Mouse (Mus musculus) limb, embryonic 11.5 days (tissue): ENCODE results near the gene Zcchc24. TPM values are rescaled to one million over a fixed set of nuclear protein-coding genes. Genes with fewer than 3 reads are reported as not detected.

Experiments
- ATAC-seq: fragments of 200-750 bp; cut with Nextera tagmentation; 2 replicates; pipeline ENCODE4 v1.8.0; 2017; ENCODE audit warnings: low read depth; ENCODE audit not compliant: insufficient number of reproducible peaks, low FRiP score, low TSS enrichment
- DNase-seq: peaks from one replicate; pipeline ENCODE4 v3.0.0-alpha.2; 2015; ENCODE audit warnings: low spot score
- H3K27ac ChIP-seq: fragments of 300-500 bp; sonication (generic); replicated peaks from 2 replicates; pipeline ENCODE4 v1.5.1; 2014; ENCODE audit warnings: low read depth, mild to moderate bottlenecking, low read length
- H3K27me3 ChIP-seq: fragments of 300-500 bp; sonication (generic); 2 replicates; pipeline ENCODE4 v1.6.1; 2014; ENCODE audit warnings: mild to moderate bottlenecking, low read length, mixed read lengths; ENCODE audit not compliant: control insufficient read depth, insufficient read depth
- H3K36me3 ChIP-seq: fragments of 300-500 bp; sonication (generic); 2 replicates; pipeline ENCODE4 v1.6.1; 2014; ENCODE audit warnings: mild to moderate bottlenecking, low read length, moderate library complexity, mixed read lengths; ENCODE audit not compliant: control insufficient read depth, insufficient read depth
- H3K4me1 ChIP-seq: fragments of 300-500 bp; sonication (generic); 2 replicates; pipeline ENCODE4 v1.6.1; 2014; ENCODE audit warnings: low read length, mixed read lengths; ENCODE audit not compliant: control insufficient read depth, insufficient read depth
- H3K4me2 ChIP-seq: fragments of 300-500 bp; sonication (generic); 2 replicates; pipeline ENCODE4 v1.6.1; 2014; ENCODE audit warnings: low read depth, mild to moderate bottlenecking, moderate library complexity; ENCODE audit not compliant: severe bottlenecking
- H3K4me3 ChIP-seq: fragments of 300-500 bp; sonication (generic); 2 replicates; pipeline ENCODE4 v1.5.1; 2014; ENCODE audit warnings: low read depth, low read length
- H3K9ac ChIP-seq: fragments of 300-500 bp; sonication (generic); 2 replicates; pipeline ENCODE4 v1.6.1; 2014; ENCODE audit warnings: mild to moderate bottlenecking, low read length
- H3K9me3 ChIP-seq: fragments of 300-500 bp; sonication (generic); 2 replicates; pipeline ENCODE4 v1.6.1; 2016; ENCODE audit warnings: low read length; ENCODE audit not compliant: control insufficient read depth
- WGBS: fragments of 180-500 bp; shearing (Covaris S2); extraction: QIAGEN DNeasy Blood & Tissue Kit; methylation state at CpG from one replicate; pipeline ENCODE4 v1.1.7; 2014; 5-methylcytosine and 5-hydroxymethylcytosine counted together
- polyA plus RNA-seq: library from polyadenylated mRNA; unstranded; fragments of >200 nt; fragmentation: Nextera tagmentation; extraction: Ambion mirVana; gene quantifications from 2 replicates; pipeline ENCODE4 v1.2.1, GENCODE M21; 2014

The Zcchc24 gene
- polyA plus RNA-seq, 1 experiment from 2014 or later = 19.5 TPM

DNA sequence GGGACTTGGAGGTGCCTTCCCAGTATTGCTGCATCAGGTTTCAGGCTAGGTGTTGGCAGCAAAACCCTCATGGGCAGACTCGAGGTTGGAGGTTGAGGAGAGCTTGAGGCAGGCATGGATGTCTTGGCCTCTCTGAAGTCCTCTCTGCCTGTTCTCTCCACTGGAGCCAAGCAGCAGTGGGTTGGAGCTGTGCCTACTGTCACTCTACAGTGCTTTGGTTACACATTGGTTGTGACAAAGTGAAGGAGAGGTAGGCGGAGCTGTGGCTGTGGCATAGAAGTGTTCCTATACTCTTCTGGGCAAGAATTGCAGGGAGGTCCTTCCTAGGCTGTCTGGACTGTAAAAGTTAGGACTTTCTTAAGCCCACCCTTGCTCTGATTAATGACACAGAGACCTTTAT lies 72.5 kb downstream of the Zcchc24 start:
- 75% methylated on average over 2 of the region's 2 CpGs for WGBS
- H3K4me1 ChIP-seq = peaks cover 13% of the 10 kb centered on the region
- no peak overlapping the region for H3K4me2 ChIP-seq
- peaks cover 6% of the 10 kb centered on the region; the same call in 1 of the 2 replicates for H3K36me3 ChIP-seq
- no peak for ATAC-seq
- H3K27ac ChIP-seq = no peak overlapping the region
- no peaks in the 10 kb centered on the region for H3K27me3 ChIP-seq
- H3K9ac ChIP-seq = no peak overlapping the region
- H3K9me3 ChIP-seq = no peaks in the 10 kb centered on the region
- no peak for DNase-seq
- H3K4me3 ChIP-seq = no peak overlapping the region

DNA sequence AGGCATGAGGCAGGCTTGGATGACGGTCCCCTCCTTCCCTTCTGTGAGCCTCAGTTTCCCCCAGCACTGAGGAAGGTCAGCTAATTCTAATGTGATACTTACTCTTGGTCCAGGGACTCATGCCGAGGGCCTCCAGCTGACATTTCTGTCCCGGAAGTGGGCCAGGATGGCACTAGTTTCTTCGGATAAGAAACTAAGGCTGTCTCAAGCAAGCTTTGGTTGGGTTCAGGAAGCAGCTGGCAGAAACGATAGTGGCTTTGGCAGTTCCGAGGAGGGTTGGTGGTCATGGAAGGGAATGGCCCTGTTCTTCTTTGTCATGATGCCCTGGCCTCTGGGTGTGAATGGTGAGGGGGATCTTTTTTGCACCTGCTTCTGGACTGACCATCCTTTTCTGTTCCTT lies 73.8 kb downstream of the Zcchc24 start:
- ATAC-seq = no peak
- Histone ChIP-seq H3K4me3 (peak overlapping the region; percentile 79), H3K4me1 (peaks cover 13% of the 10 kb centered on the region), H3K36me3 (peaks cover 6% of the 10 kb centered on the region; the same call in 1 of the 2 replicates), H3K4me2 (peak overlapping the region; percentile 80), H3K9me3 (no peaks in the 10 kb centered on the region), H3K27me3 (no peaks in the 10 kb centered on the region), H3K9ac (peak overlapping the region; percentile 24; the same call in 1 of the 2 replicates), H3K27ac (no peak overlapping the region)
- WGBS = 66% methylated on average over 6 of the region's 6 CpGs
- DNase-seq = no peak

DNA sequence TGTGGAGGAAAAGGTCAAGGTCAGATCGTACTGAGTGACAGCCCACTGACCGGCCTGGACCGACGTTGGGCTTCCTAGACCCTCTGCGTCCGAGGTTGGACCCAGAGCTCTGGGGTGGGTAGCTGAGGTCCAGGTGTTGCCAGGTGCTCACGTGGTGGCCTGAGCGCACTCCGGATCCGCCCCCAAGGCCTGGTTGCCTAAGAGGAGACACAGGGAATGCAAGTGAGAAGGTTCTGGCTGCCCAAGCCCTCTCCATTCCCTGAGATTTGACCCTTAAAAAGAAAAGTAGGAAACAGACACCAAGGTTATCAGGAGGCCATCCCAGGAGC lies 74.3 kb downstream of the Zcchc24 start:
- Histone ChIP-seq H3K9ac (peak overlapping the region; percentile 70), H3K4me1 (peaks cover 13% of the 10 kb centered on the region), H3K4me3 (peak overlapping the region; percentile 79), H3K4me2 (peak overlapping the region; percentile 80), H3K36me3 (peaks cover 6% of the 10 kb centered on the region; the same call in 1 of the 2 replicates), H3K9me3 (no peaks in the 10 kb centered on the region), H3K27me3 (no peaks in the 10 kb centered on the region), H3K27ac (no peak overlapping the region)
- WGBS = 0% methylated on average over 10 of the region's 10 CpGs
- ATAC-seq (peak; percentile 58), DNase-seq (peak; percentile 55)

DNA sequence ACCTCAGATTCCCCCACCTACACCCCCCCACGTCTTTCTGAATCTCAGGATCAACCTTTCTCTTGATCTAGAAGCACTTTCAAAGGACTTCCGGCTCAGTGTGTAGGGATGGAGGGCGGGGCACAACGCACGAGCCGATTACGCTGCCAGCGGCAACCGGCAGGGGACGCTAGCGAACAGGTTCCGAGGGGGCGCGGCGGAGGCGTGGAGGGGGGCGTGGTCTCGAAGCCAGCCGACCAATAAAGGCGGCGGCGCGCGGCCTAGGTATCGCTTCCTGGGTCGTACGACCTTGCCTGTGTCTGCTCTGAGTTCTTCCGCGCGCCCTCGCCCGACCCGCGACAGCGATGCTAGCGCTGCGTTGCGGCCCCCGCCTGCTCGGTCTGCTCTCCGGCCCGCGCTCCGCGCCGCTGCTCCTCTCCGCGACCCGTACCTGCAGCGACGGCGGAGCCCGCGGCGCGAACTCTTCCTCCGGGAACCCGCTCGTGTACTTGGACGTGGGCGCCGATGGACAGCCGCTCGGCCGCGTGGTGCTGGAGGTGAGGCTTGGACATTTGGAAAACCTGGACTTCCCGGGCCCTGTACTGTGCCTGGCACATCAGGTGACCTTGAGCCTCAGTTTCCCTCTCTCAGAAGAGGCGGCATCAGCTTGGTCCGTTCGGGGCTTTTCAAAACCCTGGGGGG lies 74.8 kb downstream of the Zcchc24 start, which contains the start of gene Ppif:
Gene Ppif (plus strand): TSS at position 267 of the 681 bp plus-strand sequence.
- peak within 1 kb of the TSS; percentile 80 for H3K4me2 ChIP-seq
- no peak within 1 kb of the TSS for H3K27ac ChIP-seq
- H3K9ac ChIP-seq = peak within 1 kb of the TSS; percentile 70
- no peaks in the 10 kb centered on the region for H3K9me3 ChIP-seq
- H3K27me3 ChIP-seq = no peaks in the 10 kb centered on the region
- WGBS = under 1% methylated on average over 70 of the region's 70 CpGs
- H3K36me3 ChIP-seq = peaks cover 6% of the 10 kb centered on the region; the same call in 1 of the 2 replicates
- H3K4me1 ChIP-seq = peaks cover 13% of the 10 kb centered on the region
- peak within 1 kb of the TSS; percentile 79 for H3K4me3 ChIP-seq
- ATAC-seq (peak; percentile 81), DNase-seq (peak; percentile 99)

DNA sequence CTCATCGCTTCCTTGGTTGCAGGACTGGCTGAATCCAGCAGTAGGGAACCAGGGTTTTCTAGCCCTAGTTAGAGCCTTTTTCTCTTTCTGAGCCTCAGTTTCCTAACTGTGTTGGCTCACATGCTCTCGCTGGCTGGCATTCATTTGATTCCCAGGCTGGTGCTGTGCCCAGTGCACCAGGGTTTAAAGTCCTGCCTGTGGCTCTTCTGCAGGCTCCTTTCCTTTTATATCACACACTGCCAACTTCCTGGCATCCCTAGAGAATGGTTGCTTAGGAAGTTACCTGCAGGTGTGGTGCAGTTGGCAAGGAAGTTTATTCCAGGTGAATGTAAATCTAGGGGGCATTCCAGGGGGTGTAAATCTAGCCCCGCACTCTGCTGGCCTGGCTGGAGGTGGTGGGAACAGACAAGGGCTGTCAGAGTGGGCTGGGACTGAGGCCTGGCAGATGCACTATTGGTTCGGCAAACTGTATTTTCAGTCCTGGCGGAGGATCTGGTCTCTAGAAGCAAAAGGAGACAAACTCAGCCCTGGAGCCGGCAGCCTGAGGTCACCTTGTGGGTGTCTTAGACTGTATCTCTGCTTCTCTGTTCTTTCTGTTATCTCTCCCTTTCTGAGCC lies 75.5 kb downstream of the Zcchc24 start:
- peak; percentile 15; the same call in 1 of the 2 replicates for ATAC-seq
- Histone ChIP-seq H3K27me3 (no peaks in the 10 kb centered on the region), H3K4me2 (peak overlapping the region; percentile 80; the same call in 1 of the 2 replicates), H3K4me3 (peak overlapping the region; percentile 79; the same call in 1 of the 2 replicates), H3K9me3 (no peaks in the 10 kb centered on the region), H3K4me1 (peaks cover 13% of the 10 kb centered on the region), H3K27ac (no peak overlapping the region), H3K36me3 (peaks cover 6% of the 10 kb centered on the region; the same call in 1 of the 2 replicates), H3K9ac (peak overlapping the region; percentile 9; the same call in 1 of the 2 replicates)
- DNase-seq = no peak
- WGBS = 69% methylated on average over 6 of the region's 6 CpGs

DNA sequence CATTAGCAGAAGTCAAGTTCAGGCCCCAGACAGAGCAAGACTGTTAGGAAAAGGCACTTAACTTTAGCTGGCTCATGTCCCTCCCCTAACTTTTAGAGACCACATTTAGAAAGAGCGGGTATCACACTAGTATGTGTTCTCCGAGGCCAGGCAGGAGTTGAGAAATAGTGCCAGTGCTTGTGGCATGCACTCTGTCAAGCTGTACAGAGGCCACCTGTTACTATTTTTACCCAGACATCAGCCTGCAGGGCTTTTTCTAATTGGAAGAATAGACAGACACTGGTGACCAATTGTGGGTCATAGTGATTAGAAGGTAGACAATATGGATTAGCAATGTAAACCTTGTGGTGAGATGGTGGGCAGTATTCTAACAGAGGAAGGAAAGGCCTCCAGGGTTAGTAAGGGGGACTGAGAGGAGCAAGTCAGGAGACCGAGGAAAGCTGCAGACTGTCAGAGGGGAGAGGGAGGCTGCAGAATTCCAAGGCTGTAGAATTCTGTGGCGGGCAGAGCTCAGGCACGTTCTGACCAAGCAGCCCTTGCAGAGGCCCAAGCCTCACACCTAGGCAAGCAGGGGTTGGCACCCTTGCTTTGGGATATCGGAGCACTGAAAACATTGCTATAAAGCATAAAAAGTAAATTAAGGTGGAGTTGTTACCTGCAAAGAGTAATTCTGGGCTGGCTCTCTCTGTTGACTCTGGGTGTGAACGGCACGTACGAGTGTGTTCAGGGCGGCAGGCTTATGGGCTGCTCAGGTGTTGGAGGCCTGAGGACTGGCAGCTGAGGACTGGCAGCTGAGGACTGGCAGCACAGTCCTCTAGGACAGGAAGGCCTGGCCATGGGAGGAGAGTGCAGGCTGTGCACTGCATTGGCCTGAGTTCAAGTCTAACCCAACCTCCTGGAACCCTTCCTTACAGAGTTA lies 81.6 kb downstream of the Zcchc24 start:
- H3K9me3 ChIP-seq = no peaks in the 10 kb centered on the region
- no peaks in the 10 kb centered on the region for H3K36me3 ChIP-seq
- H3K9ac ChIP-seq = no peak overlapping the region
- WGBS = 87% methylated on average over 10 of the region's 10 CpGs
- no peak overlapping the region for H3K4me2 ChIP-seq
- H3K4me1 ChIP-seq = no peaks in the 10 kb centered on the region
- DNase-seq (no peak), ATAC-seq (no peak)
- H3K27ac ChIP-seq = no peak overlapping the region
- no peak overlapping the region for H3K4me3 ChIP-seq
- H3K27me3 ChIP-seq = no peaks in the 10 kb centered on the region

DNA sequence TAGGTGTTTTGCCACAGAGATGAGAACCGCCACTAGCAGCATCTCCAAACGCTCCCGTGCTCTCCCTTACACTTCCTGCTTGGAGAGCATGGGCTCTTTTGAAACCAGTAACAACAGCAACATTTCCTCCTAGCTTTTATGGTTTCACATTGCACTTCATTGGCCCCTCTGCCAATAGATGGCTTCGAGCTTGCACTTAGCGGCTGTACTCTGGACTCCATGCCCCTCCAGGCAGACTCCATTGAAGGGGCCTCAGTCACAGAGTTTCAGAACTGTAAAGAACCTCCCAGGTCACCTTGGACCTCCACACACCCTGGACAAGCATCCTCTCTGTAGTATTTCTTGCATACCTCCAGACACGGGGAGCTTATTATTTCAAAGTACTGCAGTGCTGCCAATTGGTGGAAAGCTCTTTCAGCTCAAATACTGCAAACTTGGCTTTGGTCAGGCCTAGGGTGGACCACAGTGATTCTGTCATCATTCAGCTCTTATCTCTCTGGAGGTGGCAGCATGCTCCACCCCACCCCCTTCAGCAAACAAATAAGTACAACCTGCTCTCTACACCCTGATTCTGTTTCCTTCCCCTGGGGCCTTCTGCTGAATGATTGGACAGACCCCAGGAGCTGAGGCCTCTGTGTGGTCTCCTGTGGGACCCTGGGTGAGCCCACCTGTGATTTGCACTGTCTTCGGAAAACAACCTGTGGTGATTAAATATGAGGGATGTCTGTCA lies 82.5 kb downstream of the Zcchc24 start:
- ATAC-seq (no peak), DNase-seq (no peak)
- H3K9me3 ChIP-seq = no peaks in the 10 kb centered on the region
- H3K36me3 ChIP-seq = no peaks in the 10 kb centered on the region
- WGBS = 64% methylated on average over 7 of the region's 7 CpGs
- H3K4me2 ChIP-seq = no peak overlapping the region
- no peaks in the 10 kb centered on the region for H3K4me1 ChIP-seq
- H3K27ac ChIP-seq = no peak overlapping the region
- no peak overlapping the region for H3K9ac ChIP-seq
- no peaks in the 10 kb centered on the region for H3K27me3 ChIP-seq
- H3K4me3 ChIP-seq = no peak overlapping the region
